Mouse (Mus musculus) R1 (cell line): ENCODE data around the gene Mertk.

Experiments
- DNase-seq: peaks from one replicate; pipeline ENCODE4 v3.0.0-alpha.2; 2018; ENCODE audit warnings: low read depth, low spot score

Mertk gene

DNA sequence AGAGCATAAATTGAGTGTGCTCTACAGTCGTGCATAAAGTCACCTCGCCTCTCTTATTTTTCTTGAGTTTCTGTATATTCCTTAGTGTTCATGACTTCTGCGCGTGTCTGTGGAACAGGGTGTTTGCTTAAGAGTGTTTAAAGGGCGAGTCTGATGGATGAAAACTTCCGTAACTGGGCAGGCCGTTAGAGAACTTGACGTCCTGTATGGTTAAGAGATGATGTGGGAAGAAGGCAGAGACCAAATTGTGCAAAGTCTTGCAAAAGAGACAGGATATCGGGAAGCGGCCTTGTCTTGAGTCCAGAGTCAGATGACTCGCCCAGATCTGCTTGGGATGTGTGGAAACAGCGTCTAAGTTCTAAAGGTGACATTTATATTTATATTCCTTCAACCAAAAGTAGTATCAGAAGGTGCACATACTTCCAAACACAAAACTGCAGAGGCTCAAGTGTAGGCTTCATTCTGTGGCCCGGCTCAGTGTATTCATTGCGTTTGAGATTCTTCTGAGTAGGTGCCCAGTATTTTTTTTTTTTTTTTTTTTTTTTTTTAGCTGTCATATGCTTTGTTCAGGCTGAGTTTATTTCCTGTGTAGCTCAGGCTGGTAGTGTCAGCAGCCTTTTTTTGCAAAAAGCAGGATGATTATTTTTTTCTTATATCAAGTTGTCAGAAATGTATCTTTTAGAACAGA, 120.3 kb downstream of the Mertk start:
- no peak for DNase-seq

DNA sequence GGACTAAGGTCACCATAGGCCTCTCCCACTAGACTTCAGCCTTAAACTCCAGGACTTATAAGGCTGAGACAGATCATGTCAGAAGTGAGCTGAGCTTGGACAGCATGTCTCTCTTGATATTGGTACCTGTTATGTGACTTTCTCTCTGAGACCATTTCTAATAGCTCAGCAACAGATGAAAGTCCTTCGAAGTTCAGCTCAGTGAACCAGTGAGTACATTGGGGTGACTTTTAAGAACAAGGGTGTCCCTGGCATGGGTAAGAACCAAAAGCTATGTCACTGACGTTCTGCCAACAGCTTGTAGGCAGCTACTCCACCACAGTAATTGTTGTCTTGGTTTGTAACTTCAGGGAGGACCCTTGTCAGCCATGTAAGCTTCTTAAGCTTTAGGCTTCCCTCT, 121.9 kb downstream of the Mertk start:
- DNase-seq: no peak

DNA sequence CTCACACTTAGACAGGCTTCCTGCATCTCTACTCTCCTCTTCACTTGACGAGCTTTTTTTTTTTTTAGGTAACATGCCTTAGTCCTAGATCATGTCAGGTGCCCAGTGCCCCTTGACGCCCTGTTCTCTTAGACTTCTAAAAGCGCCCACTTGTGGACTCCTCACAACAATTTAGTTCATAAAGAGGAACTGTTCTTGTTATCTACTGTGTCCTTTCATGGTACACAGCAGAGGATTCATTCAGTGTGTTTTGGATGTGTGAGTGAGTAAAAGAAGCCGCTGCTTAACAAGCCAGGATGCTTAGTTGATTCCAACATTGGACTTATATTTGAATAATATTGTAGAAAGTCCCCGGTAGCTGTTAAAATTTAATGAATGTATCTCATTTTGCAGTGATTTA, 125.1 kb downstream of the Mertk start:
- no peak for DNase-seq

- no peak for DNase-seq
These were observed 129.0 kb downstream of the Mertk start for GRCm38 (mm10) chr2:128827787-128828186.

DNA sequence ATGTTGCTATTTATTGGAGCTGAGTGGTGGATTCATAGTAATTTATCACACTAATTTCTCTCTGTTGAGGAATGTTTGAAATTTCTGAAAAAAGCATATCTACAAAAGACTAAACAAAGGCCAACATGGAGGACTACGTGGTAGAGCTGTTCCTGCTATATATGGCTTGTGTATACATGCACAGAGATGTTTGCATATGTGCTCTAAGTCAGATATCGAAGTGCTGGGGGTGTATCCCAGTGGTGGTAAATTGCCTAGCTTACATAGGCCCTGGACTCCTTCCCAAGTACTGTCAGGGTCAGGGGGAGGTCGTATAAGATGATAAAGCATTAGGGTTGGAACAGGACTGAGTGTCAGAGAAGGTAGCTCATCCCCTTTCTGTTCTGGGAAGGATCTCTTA, 133.9 kb downstream of the Mertk start:
- DNase-seq: no peak

GRCm38 (mm10) chr2:128833035-128833434, 134.3 kb downstream of the Mertk start:
- DNase-seq: no peak

- DNase-seq: no peak
These were observed 134.7 kb downstream of the Mertk start for GRCm38 (mm10) chr2:128833435-128833834.

GRCm38 (mm10) chr2:128837531-128837930, 138.8 kb downstream of the Mertk start:
- DNase-seq: no peak

GRCm38 (mm10) chr2:128838611-128839010, 139.9 kb downstream of the Mertk start:
- DNase-seq: no peak

DNA sequence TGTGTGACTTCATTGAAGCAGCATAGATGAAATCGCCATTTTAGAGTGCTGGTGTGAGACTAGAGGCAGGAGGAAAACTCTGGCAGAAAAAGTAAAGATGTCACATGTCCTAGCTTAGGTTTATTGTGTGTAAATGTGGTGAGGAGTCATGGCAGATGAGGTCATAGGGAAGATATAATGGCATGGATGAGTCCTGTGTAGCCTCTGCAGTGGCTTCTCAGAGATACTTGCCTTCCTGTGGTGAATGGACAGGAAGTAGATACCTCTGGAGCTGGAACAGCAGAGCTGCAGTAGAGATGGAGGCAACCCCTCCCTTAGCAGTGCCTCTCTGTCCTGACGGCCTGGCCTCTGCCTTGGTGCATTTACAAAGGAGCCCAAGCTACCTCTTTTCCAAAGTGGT, 140.7 kb downstream of the Mertk start:
- DNase-seq: no peak

GRCm38 (mm10) chr2:128842437-128842836, 143.7 kb downstream of the Mertk start:
- no peak for DNase-seq

DNA sequence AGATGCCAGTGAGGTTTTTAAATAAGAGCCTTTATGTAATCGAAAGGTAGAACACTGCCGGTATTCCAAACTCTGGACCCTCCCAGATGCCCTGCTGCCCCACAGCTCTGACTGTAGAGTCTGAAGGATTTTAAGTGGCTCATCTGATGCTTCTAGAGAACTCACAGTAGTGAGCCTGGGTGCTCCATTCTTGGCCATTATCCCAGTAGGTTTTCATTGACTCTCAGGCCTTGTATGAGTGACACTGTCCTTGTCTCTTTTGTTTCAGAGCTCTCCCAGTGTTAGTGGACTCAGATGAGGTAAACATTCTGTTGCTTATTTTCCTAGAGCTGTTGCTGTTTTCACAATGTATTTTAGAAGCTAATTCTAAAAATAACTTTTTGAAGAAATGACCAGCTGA, 151.3 kb downstream of the Mertk start:
- no peak for DNase-seq
